Mouse (Mus musculus) liver, postnatal 0 days (tissue): ENCODE data around the gene Bbs1. TPM values are rescaled to one million over a fixed set of nuclear protein-coding genes. Genes with fewer than 3 reads are reported as not detected.
A peak's percentile ranks its signal among the peaks of the same experiment; 100 is the strongest.
"Not testable (repeated sequence)": the region's sequence is repeated elsewhere in the genome, so short reads cannot be mapped to it uniquely, and the experiment has no call there.

ENCODE experiments used
- ATAC-seq: fragments of 200-750 bp; cut with Nextera tagmentation; 2 replicates; pipeline ENCODE4 v1.8.0; 2017; ENCODE audit warnings: mild to moderate bottlenecking, moderate library complexity
- DNase-seq: peaks from one replicate; pipeline ENCODE4 v3.0.0-alpha.2; 2016
- H3K27ac ChIP-seq: fragments of 300-500 bp; sonication (generic); 2 replicates; pipeline ENCODE4 v1.5.1; 2014; ENCODE audit warnings: antibody characterized with exemption, moderate library complexity, mild to moderate bottlenecking, low read depth
- H3K27me3 ChIP-seq: fragments of 300-500 bp; sonication (generic); 2 replicates; pipeline ENCODE4 v1.6.1; 2014; ENCODE audit warnings: low read length, control low read depth, mixed read lengths; ENCODE audit not compliant: insufficient read depth
- H3K36me3 ChIP-seq: fragments of 300-500 bp; sonication (generic); replicated peaks from 2 replicates; pipeline ENCODE4 v1.6.1; 2014; ENCODE audit warnings: mild to moderate bottlenecking, control low read depth, low read length, moderate library complexity, mixed read lengths; ENCODE audit not compliant: insufficient read depth
- H3K4me1 ChIP-seq: fragments of 300-500 bp; sonication (generic); 2 replicates; pipeline ENCODE4 v1.6.1; 2014; ENCODE audit warnings: antibody characterized with exemption, mild to moderate bottlenecking, control low read depth; ENCODE audit not compliant: insufficient read depth
- H3K4me2 ChIP-seq: fragments of 300-500 bp; sonication (generic); 2 replicates; pipeline ENCODE4 v1.6.1; 2014; ENCODE audit warnings: low read depth, mild to moderate bottlenecking, low read length, moderate library complexity, mixed read lengths
- H3K4me3 ChIP-seq: fragments of 300-500 bp; sonication (generic); 2 replicates; pipeline ENCODE4 v1.5.1; 2014; ENCODE audit warnings: low read depth, low read length
- H3K9ac ChIP-seq: fragments of 300-500 bp; sonication (generic); replicated peaks from 2 replicates; pipeline ENCODE4 v1.6.1; 2014; ENCODE audit warnings: mild to moderate bottlenecking, moderate library complexity
- H3K9me3 ChIP-seq: fragments of 300-500 bp; sonication (generic); 2 replicates; pipeline ENCODE4 v1.6.1; 2016; ENCODE audit warnings: mild to moderate bottlenecking, control low read depth, low read length, mixed read lengths
- CTCF ChIP-seq: sonication (generic); IDR thresholded peaks from 2 replicates; pipeline ENCODE4 v1.5.1; 2016; ENCODE audit warnings: antibody characterized with exemption, low read depth
- EP300 ChIP-seq: IDR thresholded peaks from 2 replicates; pipeline ENCODE4 v1.6.1; 2016; ENCODE audit warnings: antibody characterized with exemption, low read depth, mild to moderate bottlenecking
- WGBS: fragments of 180-500 bp; shearing (Covaris S2); extraction: QIAGEN DNeasy Blood & Tissue Kit; methylation state at CpG from one replicate; pipeline ENCODE4 v1.1.7; 2014; ENCODE audit not compliant: insufficient replicate concordance; 5-methylcytosine and 5-hydroxymethylcytosine counted together
- polyA plus RNA-seq: library from polyadenylated mRNA; unstranded; fragments of >200 nt; fragmentation: Nextera tagmentation; extraction: Ambion mirVana; gene quantifications from 2 replicates; pipeline ENCODE4 v1.2.1, GENCODE M21; 2015

The Bbs1 gene
- polyA plus RNA-seq, 1 experiment from 2014 or later: 0.46 TPM

DNA sequence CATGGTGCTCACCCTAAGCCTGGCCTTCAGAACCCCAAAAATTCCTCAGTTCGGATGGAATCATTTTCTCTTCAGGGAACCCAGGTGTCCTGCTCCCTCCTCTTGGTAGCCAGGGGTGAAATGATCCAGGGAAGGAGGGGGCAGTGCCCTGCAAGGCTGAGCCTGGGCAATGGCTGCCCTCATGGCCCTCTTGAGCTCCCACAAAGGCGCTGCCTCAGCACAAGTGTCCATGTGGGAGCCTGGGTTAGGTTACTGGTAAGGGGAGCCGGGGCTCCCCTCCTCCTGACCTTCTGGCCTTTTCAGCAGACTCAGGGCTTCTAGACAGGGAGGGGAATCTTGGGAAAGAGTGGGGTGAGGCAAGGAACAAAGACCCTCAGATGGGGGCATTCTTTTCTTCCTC lies 29.7 kb downstream of the Bbs1 start:
- DNase-seq (no peak), ATAC-seq (no peak)
- Histone ChIP-seq H3K36me3 (peaks cover 6% of the 10 kb centered on the region), H3K4me2 (no peak overlapping the region), H3K9ac (no peak overlapping the region), H3K27ac (no peak overlapping the region), H3K4me1 (peaks cover 16% of the 10 kb centered on the region), H3K9me3 (no peaks in the 10 kb centered on the region), H3K4me3 (no peak overlapping the region), H3K27me3 (0 out of 2 replicates have a peak, but pooled peaks cover 5% of the 10 kb centered on the region)
- WGBS: 85% methylated on average over 3 of the region's 3 CpGs
- no peak for TF ChIP-seq CTCF
- no peak for TF ChIP-seq EP300

DNA sequence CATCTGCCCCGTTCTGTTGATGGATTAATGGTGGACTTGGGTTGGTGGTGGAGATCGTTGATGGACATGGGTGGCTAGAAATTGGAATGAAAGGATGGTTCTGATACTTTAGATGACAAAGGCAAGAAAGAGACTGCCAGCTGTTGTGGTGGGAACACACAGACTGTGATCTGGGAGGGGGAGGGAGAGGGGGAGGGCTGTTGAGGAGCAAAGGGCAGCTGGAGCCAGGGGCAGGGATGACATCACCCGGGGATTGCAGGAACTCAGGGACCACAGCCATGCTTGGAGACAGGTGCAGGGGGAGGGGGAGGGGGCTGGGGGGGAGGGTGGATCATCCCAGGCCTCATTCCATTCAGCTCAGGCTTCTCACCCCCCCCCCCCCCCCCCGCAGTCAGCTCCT lies 30.2 kb downstream of the Bbs1 start:
- ATAC-seq (no peak), DNase-seq (no peak)
- H3K4me3 ChIP-seq: no peak overlapping the region
- H3K9me3 ChIP-seq: no peaks in the 10 kb centered on the region
- WGBS: 72% methylated on average over 3 of the region's 4 CpGs
- H3K27me3 ChIP-seq: 0 out of 2 replicates have a peak, but pooled peaks cover 5% of the 10 kb centered on the region
- TF ChIP-seq CTCF (no peak), EP300 (no peak)
- no peak overlapping the region for H3K4me2 ChIP-seq
- peaks cover 6% of the 10 kb centered on the region for H3K36me3 ChIP-seq
- peaks cover 16% of the 10 kb centered on the region for H3K4me1 ChIP-seq
- H3K27ac ChIP-seq: no peak overlapping the region
- H3K9ac ChIP-seq: no peak overlapping the region

DNA sequence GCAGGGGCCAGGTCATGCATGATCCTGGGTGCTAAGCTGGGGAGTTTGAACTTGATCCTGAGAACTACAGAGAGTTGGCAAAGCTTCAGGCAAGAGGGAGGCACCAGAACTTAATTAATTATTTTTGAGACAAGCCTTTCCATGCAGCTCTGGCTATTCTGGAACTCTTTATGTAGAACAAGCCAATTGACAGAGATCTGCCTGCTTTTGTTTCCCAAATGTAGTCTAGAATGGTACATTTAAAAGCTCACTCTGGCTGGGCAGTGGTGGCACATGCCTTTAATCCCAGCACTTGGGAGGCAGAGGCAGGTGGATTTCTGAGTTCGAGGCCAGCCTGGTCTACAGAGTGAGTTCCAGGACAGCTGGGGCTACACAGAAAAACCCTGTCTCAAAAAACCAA lies 31.8 kb downstream of the Bbs1 start:
- not testable (repeated sequence) for H3K4me2 ChIP-seq, H3K4me3 ChIP-seq, H3K27me3 ChIP-seq, H3K36me3 ChIP-seq, ATAC-seq, DNase-seq, H3K9me3 ChIP-seq, H3K9ac ChIP-seq, H3K27ac ChIP-seq
- H3K4me1 ChIP-seq: peaks cover 12% of the 10 kb centered on the region
- WGBS: 67% methylated on average over 1 of the region's 1 CpGs

DNA sequence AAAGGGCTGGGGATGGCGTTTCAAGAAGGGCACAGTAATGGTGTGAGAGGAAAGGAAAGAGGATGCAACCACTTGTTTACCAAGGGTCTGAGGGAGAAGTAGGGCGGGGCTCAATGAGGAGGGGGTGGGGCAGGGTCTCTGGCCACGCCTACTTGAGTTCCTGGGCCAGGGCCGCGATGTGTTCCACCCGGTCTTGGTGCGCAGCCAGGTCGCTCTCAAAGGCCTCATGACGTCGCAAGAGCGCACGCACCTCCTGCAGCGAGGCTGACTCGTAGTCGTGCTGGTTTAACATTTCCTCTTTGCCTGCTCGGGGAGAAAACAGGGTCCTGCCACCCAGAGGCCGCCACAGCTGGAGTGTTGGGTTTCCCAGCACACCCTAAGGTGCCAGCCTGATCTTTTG lies 41.3 kb downstream of the Bbs1 start:
- H3K27me3 ChIP-seq: peaks cover 9% of the 10 kb centered on the region; the same call in 1 of the 2 replicates
- no peak overlapping the region for H3K27ac ChIP-seq
- H3K9me3 ChIP-seq: no peaks in the 10 kb centered on the region
- no peak overlapping the region for H3K9ac ChIP-seq
- ATAC-seq (no peak), DNase-seq (peak; percentile 37)
- no peak overlapping the region for H3K4me2 ChIP-seq
- H3K36me3 ChIP-seq: no peaks in the 10 kb centered on the region; the same call in 1 of the 2 replicates
- no peak overlapping the region for H3K4me3 ChIP-seq
- 5% methylated on average over 17 of the region's 17 CpGs for WGBS
- TF ChIP-seq EP300: no peak
- no peak for TF ChIP-seq CTCF
- H3K4me1 ChIP-seq: no peaks in the 10 kb centered on the region

DNA sequence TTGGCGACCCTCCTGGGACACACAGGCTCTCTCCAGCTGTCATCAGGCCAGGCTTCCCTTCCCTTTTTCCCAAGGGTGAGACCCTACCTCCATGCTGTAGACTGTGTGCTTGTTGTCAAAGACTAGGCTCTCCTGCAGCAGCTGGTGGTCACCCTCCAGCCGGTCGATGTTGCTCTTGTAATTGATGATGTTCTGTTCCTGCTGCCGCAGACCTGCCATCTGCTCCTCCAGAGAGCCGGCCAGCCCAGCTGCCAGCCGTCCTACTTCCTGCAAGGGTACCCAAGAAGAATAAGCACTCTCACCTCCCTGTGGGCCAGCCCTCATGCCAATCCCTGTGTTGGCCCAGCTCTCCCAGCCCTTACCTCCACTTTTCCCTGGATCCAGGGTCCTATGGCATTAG lies 43.4 kb downstream of the Bbs1 start:
- TF ChIP-seq CTCF (no peak), EP300 (no peak)
- ATAC-seq (no peak), DNase-seq (no peak)
- Histone ChIP-seq H3K4me3 (no peak overlapping the region), H3K4me2 (no peak overlapping the region), H3K4me1 (peaks cover 14% of the 10 kb centered on the region), H3K9ac (no peak overlapping the region), H3K36me3 (peaks cover under 1% of the 10 kb centered on the region; the same call in 1 of the 2 replicates), H3K27me3 (peaks cover 9% of the 10 kb centered on the region; the same call in 1 of the 2 replicates), H3K9me3 (no peaks in the 10 kb centered on the region), H3K27ac (no peak overlapping the region)
- WGBS: 76% methylated on average over 6 of the region's 6 CpGs

DNA sequence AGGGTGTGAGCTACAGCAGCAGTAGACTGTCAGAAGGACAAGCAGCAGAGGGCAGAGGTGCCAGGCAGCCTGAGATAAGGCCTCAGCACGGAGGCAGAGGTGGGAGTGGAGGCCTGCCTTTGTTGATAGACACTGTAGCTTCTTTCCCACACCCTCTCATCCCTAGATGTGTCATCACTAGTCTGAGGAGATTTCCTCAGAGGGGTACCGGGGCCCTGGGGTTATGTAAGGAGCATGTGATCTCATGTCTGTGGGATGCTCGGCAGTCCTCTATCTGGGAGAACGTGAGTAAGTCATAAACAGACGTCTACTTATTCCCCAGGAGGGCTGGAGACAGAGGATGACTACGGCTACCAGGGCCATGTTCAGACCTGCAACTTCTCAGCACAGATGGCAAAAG lies 47.3 kb downstream of the Bbs1 start:
- peak overlapping the region; percentile 80 for H3K27ac ChIP-seq
- H3K9ac ChIP-seq: peak overlapping the region; percentile 53
- peak overlapping the region; percentile 58 for H3K4me2 ChIP-seq
- TF ChIP-seq CTCF (peak; percentile 47), EP300 (peak; percentile 91)
- DNase-seq: peak; percentile 73
- WGBS: 53% methylated on average over 6 of the region's 6 CpGs
- ATAC-seq: peak; percentile 95
- peaks cover 32% of the 10 kb centered on the region for H3K4me1 ChIP-seq
- H3K27me3 ChIP-seq: peaks cover 27% of the 10 kb centered on the region
- H3K4me3 ChIP-seq: peak overlapping the region; percentile 32
- H3K9me3 ChIP-seq: no peaks in the 10 kb centered on the region
- H3K36me3 ChIP-seq: peaks cover 4% of the 10 kb centered on the region; the same call in 1 of the 2 replicates

DNA sequence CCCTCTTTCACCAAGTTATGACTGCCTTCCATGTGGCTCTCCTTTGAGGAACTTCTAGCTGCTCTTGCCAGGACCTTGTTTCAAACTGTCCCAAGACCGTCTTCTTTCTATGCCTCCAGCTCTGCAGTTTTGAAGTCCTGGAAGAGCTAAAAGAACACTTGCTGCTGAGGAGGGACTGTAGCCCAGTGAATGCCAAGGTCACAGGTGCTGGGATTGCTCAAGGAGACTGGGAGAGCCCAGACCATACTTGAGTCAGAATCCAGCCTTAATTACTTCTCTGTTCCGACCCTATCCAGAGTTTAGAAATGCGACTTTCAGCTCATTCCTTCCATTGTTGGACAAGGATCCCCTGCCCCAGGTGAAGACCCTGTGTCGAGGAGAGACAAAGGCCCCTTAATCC lies 50.5 kb downstream of the Bbs1 start:
- DNase-seq: no peak
- no peak overlapping the region for H3K9ac ChIP-seq
- no peak overlapping the region for H3K27ac ChIP-seq
- WGBS: 73% methylated on average over 4 of the region's 4 CpGs
- no peak overlapping the region for H3K4me3 ChIP-seq
- no peak for ATAC-seq
- H3K27me3 ChIP-seq: peaks cover 26% of the 10 kb centered on the region
- H3K9me3 ChIP-seq: no peaks in the 10 kb centered on the region
- peaks cover 32% of the 10 kb centered on the region for H3K4me1 ChIP-seq
- TF ChIP-seq EP300 (no peak), CTCF (no peak)
- peaks cover 4% of the 10 kb centered on the region; the same call in 1 of the 2 replicates for H3K36me3 ChIP-seq
- H3K4me2 ChIP-seq: peak overlapping the region; percentile 95
